Comparison of ENCODE assay signal across 22 mouse cellular contexts in genomic region chr5:107030821-107031220, GRCm38 (mm10).
DNase-seq lines count a peak whose midpoint lies in the region; ATAC-seq and TF ChIP-seq lines count a peak whose summit lies in the region.
"Had no signal": no experiment of that assay in that cellular context is flagged by ENCODE, and none has a peak within 500 bp of the region (broad histone marks: within the 10 kb centered on the region; RNA-seq: fewer than 3 reads in every experiment).

No protein-coding gene starts in this region.

- WGBS in heart, embryonic 10.5 days: 87% methylated on average over 10 of the region's 10 CpGs
- 90% methylated on average over 10 of the region's 10 CpGs for WGBS in heart, postnatal 0 days

- TF ChIP-seq EP300 in heart, postnatal 0 days (IDR thresholded peaks at IDR 0.05; ENCODE audit: low read depth): no peak

- no peak for TF ChIP-seq CTCF in heart, postnatal 0 days (IDR thresholded peaks at IDR 0.05; ENCODE audit: low read depth)

- H3K36me3 ChIP-seq in heart, embryonic 10.5 days: no peaks in the 10 kb centered on the region
- H3K36me3 ChIP-seq in heart, postnatal 0 days (replicated peaks; ENCODE audit: control insufficient read depth, insufficient read depth, low read length): no peaks in the 10 kb centered on the region
- H3K36me3 ChIP-seq: G1E had no signal

- peaks cover 10% of the 10 kb centered on the region; the same call in 1 of the 2 replicates for H3K4me1 ChIP-seq in heart, embryonic 10.5 days
- peaks cover 20% of the 10 kb centered on the region for H3K4me1 ChIP-seq in heart, postnatal 0 days (ENCODE audit: control insufficient read depth, insufficient read depth)

- no peak overlapping the region for H3K4me3 ChIP-seq in heart, embryonic 10.5 days
- no peak overlapping the region for H3K4me3 ChIP-seq in heart, postnatal 0 days (ENCODE audit: low read depth, low read length)

- intact Hi-C loops in heart, postnatal 25 days (cut with DNase I): no loop called here

- peak; percentile 75 for DNase-seq in heart, adult 11 months
- DNase-seq in heart, adult 18-20 months: no peak
- DNase-seq in heart, embryonic 10.5 days (ENCODE audit: low spot score): peak; percentile 68
- no peak for DNase-seq in heart, postnatal 4 days
- peak; percentile 4 for DNase-seq in heart, postnatal 0 days (ENCODE audit: low spot score)
- DNase-seq in heart, postnatal 25 days (ENCODE audit: low spot score): no peak
- peak; percentile 0 for DNase-seq in ovary, postnatal 36 days (ENCODE audit: low spot score)
- no peak for DNase-seq in ovary, postnatal 10 days (ENCODE audit: low spot score)
- DNase-seq: adrenal gland, adult 2 months; adrenal gland, adult 8-10 months; adrenal gland, postnatal 10 days; adrenal gland, postnatal 14 days; adrenal gland, postnatal 25 days; adrenal gland, postnatal 36 days; B cell, adult 2 months; cerebellum, adult 11 months; cerebellum, adult 11-12 months had no signal

- H3K9ac ChIP-seq in heart, postnatal 0 days (replicated peaks; ENCODE audit: low read depth, low read length): no peak overlapping the region

- H3K27me3 ChIP-seq in heart, embryonic 10.5 days (ENCODE audit: insufficient read depth, poor library complexity, severe bottlenecking): peaks cover 6% of the 10 kb centered on the region; the same call in 1 of the 2 replicates
- H3K27me3 ChIP-seq in heart, postnatal 0 days (ENCODE audit: control insufficient read depth, insufficient read depth, low read length): no peaks in the 10 kb centered on the region
- H3K27me3 ChIP-seq: CH12.LX, Patski had no signal

- H3K27ac ChIP-seq in heart, embryonic 10.5 days: no peak overlapping the region
- H3K27ac ChIP-seq in heart, postnatal 0 days (ENCODE audit: low read depth): no peak overlapping the region

- no peaks in the 10 kb centered on the region for H3K9me3 ChIP-seq in heart, embryonic 10.5 days
- no peaks in the 10 kb centered on the region for H3K9me3 ChIP-seq in heart, postnatal 0 days (replicated peaks; ENCODE audit: control insufficient read depth, low read length)
- H3K9me3 ChIP-seq: G1E had no signal

- no peak overlapping the region for H3K4me2 ChIP-seq in heart, postnatal 0 days (ENCODE audit: low read depth, low read length)

- ATAC-seq in heart, postnatal 0 days (ENCODE audit: insufficient read depth, low read depth): no peak
- ATAC-seq: activated CD4-positive, CD25-positive, alpha-beta regulatory T cell, adult 4 months; CD4-positive, CD25-positive, alpha-beta regulatory T cell, adult 4 months; Patski had no signal

Comparison
In these comparisons a context has a peak if more than half of its experiments do, and no peak if none do; other contexts are left out.
1. DNase-seq: peak in heart, adult 11 months (single experiment), heart, embryonic 10.5 days (single experiment), heart, postnatal 0 days (single experiment) and ovary, postnatal 36 days (single experiment); none in heart, adult 18-20 months (0 of 2), heart, postnatal 4 days (single experiment), heart, postnatal 25 days (single experiment) and ovary, postnatal 10 days (single experiment).